Mouse (Mus musculus) sigmoid colon, adult 10 weeks (tissue): Measurements from ENCODE around the gene Fignl1. TPM values are rescaled to one million over a fixed set of nuclear protein-coding genes. Genes with fewer than 3 reads are reported as not detected.

Experiments
- polyA plus RNA-seq: library from polyadenylated mRNA; stranded (reverse); fragments of 350-450 nt; fragmentation: Illumina TruSeq; extraction: RNeasy Lipid Tissue Mini Kit (QIAGEN cat#74804); gene quantifications from one replicate; pipeline ENCODE4 v1.2.3, GENCODE M21; 2014; ENCODE audit warnings: low read depth, low replicate concordance

Gene Fignl1
- 11.0 TPM for polyA plus RNA-seq

DNA sequence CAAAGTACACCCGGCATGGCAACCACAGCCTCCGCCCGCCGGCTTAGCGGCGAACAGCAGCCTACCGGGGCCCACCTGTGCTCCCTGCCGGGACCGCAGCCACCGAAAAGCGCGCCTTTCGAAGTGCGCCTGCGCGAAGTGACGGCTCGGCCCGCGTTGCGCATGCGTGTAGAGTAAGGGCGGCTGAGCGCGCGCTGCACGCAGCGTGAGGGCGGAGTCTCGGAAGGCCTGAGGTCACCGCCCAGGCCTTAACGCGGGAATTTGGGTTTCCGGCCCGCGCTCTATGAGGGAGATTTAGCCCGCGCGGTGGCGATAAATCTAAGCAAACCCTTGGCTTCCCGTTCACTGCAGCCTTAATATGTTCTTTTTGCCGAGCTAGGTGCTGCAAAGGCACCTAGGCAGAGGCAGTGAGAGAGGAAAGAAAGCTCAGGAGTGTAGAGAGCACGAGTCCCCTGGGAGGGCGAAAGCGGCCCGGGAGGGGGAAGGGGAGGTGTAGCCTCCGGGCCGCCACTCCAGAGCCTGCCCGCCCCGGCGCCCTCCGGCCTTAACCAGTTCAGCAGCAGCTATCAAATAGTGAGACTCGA, at the start of gene Fignl1:
Fignl1 (minus strand) TSS at position 143 of the 584 bp plus-strand sequence.

Other genes starting within 250 kb of the Fignl1 start
- gene 4930512M02Rik, start 181.1 kb downstream of the Fignl1 start, polyA plus RNA-seq, result not detected
- 9.6 TPM for gene Ikzf1, start 124.0 kb downstream of the Fignl1 start, polyA plus RNA-seq
- gene Ddc, start 89.2 kb upstream of the Fignl1 start, polyA plus RNA-seq, result 151 TPM
- 11.7 TPM for gene Grb10, start 229.7 kb upstream of the Fignl1 start, polyA plus RNA-seq